Mouse (Mus musculus) CD4-positive, CD25-positive, alpha-beta regulatory T cell, adult 4 months (primary cell): Measurements from ENCODE around the gene Pacsin1. TPM values are rescaled to one million over a fixed set of nuclear protein-coding genes. Genes with fewer than 3 reads are reported as not detected.
"Not testable (repeated sequence)": the region's sequence is repeated elsewhere in the genome, so short reads cannot be mapped to it uniquely, and the experiment has no call there.

ENCODE experiments used
- ATAC-seq: one replicate; pipeline ENCODE4 v1.8.0; 2017
- polyA plus RNA-seq, 2 experiments: library from polyadenylated mRNA; unstranded; fragments of 100-300 nt; shearing (Covaris generic); gene quantifications; one replicate each; pipeline ENCODE4 v1.2.1; 2017

Gene Pacsin1
- polyA plus RNA-seq, 2 experiments from 2014 or later, result 36.5 to 37.2 TPM

DNA sequence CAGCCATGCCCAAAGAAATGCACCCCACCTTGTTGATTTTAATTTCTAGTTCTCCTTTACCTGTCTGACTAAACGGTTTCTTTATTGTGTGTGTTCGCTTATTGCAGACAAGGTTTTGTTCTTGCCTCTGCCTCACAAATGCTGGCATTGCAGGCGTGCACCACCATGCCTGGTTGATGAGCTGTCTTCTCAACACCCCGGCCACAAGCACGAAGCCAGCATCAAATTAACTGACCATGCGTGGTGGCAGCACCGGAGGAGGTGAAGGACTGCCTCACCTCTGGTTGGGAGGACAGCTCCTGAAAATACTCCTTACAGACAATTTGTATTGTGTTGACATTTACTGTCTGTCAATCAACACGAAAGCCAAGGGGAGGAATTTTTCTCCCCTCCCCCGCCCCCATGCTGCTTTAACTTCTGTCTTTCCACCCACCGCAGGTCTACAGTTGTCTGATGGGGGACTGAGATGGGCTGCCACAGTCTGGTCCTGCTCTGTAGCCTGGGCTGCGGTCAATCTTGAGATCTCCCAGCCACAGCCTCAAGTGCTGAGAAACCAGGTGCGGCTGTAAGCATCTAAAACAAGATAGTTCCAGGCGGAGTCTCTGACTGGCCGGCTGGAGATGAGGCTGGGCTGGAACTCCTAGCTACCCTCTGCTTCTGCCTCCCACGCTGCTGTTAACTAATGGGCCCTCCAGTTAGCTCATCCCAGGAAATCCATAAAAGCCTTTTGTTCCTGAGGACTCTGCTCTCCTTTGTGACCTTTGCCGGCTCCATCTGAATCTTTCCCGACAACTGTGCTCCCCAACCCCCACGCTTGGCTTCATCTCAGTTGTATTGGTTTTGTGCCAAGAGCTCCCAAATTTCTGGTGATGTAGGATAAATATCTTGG is 18.9 kb upstream of the Pacsin1 start, which contains the start of gene Rps10:
TSS of gene Rps10 (minus strand) at position 538 of the 889 bp plus-strand sequence.
- ATAC-seq, result no peak

DNA sequence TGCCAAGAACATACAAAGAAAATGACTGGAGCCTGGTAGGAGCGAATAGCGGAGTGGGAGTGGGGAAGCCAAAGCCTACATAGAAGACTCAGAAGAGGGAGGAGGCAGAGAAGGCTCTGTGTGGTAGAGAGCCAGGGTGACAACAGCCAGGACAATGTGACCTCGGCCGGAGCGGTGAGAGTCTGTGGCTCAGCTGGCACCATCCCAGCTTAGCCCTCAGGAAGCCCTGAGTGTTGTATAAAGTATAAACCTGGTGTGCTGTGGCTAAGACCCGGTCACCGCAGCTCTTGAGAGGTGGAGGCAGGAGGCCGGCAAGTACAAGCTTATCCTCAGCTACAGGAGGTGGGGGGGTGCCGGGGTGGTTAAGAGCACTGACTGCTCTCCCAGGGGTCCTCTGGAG is 18.0 kb upstream of the Pacsin1 start:
- ATAC-seq, result no peak

DNA sequence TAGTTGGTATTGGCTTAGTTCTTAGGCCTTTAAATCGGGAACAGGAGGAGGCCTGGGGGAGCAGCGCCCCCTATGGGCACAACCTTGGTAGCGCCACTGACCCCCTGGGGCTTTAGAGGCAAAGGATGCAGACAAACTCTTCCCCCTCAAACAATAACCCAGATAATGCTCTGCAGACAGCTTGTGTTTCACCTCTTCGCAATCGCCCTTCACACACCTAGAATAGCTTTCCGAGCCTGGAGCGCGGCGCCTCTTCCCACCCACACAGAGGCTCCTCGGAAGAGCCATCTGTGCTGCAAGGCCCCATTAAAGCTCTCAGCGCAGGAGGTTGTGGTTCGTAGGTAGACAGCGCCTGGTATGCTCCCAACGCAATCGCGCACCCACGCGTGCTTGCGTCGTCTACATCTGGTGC is 16.4 kb upstream of the Pacsin1 start:
- ATAC-seq, result no peak

DNA sequence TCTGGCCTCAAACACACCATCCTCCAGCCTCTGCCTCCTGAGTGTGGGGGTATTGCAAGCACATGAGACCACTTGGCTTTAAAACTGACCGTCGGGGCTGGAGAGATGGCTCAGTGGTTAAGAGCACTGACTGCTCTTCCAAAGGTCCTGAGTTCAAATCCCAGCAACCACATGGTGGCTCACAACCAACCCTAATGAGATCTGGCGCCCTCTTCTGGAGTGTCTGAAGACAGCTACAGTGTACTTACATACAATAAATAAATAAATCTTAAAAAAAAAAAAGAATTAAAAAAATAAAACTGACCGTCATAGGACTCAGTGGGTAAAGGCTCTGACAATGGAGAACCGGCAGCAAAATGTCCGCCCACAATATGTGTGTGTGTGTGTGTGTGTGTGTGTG is 15.5 kb upstream of the Pacsin1 start:
- ATAC-seq, result not testable (repeated sequence)

DNA sequence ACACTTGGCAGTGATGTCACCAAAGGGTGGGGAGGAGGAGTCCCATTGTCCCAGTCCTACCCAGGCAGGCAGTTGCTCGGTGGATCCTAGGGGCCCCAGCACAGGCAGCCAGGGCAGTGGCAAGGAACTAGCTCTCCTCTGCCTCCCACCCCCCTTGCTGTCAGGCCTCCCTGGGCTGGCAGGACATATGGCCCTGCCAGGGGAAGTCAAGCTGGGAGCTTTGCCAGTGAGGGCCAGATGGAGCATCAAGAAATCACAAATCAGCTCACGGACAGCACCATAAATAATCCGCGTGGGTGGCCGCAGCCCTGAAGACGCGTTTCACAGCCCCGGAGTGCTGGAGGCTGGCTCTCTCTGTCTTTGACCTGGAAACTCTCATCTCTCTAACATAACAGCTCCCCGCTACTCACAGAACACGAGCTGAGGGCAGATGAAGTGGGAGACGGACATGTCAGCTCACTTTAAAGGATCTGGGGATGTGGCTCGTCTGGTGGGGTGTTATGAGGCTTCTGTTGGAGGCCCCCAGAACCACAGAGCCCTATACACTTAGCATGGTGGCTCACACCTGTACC is 12.7 kb upstream of the Pacsin1 start:
- ATAC-seq, result no peak

DNA sequence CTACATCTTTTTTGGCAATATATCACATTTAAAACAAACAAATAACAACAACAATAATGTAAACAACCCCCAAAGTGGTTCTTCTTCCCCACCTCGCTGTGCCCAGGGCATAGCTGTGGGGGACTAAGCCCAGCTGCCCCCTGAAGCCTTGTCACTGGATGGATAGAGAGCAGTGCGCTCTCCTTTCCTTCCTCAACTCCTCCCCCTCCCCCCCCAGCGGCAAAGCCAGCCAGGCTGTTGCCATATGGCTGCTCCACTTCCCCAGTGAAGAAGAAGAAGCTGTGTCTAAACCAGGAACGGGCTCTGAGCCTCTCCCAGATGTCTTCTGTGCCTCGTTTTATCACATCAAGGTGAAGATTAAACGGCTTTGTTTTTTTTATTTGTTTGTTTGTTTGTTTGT is 12.2 kb upstream of the Pacsin1 start:
- ATAC-seq, result no peak

DNA sequence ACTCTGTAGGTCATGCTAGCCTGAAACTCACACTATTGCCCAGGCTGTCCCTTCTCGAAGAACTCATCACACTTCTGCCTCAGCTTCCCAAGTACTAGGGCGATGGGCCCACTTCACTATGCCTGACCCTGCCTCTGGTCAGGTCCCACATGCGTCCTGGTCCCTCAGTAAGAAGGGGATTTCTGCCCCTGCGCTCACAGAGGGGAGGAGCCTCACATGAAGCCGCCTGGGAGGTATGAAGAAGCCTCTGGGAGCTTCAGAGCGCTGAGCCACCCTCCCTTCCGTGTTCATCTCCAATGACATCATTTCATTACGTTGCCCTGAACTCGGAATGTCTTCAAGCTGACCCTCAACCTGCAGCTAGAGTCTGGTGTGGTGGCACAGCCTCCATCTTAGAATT is 11.6 kb upstream of the Pacsin1 start:
- no peak for ATAC-seq

DNA sequence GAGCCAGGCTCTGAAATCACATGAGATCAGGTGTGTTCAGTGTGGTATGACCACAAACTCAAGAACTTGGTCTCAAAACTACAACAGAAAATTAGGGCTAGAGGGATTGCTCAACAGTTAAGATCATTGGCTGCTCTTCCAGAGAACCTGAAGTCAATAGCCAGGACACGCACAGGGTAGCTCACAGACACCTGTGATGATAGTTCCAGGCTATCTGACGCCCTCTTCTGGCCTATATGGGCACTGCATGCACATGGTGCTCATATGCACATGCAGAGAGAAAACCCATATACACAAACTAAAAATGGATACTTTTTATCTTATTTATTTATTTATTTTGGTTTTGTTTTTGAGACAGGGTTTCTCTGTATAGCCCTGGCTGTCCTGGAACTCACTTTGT is 10.7 kb upstream of the Pacsin1 start:
- ATAC-seq, result no peak

DNA sequence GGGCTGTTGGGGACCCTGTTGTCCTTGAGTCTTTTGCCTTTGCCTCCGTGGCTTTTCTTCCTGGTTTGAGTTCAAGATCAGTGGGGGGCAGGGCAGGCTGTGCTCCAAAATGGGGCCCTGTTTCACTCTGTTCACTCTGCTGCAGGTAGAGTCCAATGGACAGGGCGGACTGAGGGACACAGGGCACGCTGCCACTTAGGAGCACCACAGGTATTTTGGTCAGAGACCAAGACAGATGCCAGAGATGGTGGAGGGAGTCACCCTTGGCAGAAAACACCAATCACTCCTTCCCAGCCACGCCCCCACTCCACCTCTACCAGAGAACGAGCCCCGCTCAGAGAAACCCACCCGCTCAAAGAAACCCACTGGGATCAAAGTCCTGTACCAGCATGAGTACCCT is 9.5 kb upstream of the Pacsin1 start:
- ATAC-seq, result no peak

DNA sequence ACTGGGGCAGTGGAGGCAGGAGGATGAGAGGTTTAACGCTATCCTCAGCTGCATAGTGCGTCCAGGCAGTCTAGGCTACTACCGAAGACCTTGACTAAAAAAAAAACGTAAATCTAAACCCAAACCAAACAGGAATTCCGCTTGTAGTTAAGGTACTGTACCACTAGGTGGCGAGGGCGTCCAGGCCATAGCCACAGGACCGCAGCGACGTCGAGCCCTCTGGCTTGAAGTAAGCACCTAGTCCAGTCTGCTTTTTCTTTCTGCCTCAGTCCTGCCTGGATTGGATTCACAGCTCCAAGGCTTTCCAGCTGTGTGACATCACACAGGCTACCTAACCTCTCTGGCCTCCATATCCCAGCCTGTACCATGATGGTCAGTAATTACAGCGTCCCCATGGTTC is 5.1 kb upstream of the Pacsin1 start:
- peak; percentile 71 for ATAC-seq

DNA sequence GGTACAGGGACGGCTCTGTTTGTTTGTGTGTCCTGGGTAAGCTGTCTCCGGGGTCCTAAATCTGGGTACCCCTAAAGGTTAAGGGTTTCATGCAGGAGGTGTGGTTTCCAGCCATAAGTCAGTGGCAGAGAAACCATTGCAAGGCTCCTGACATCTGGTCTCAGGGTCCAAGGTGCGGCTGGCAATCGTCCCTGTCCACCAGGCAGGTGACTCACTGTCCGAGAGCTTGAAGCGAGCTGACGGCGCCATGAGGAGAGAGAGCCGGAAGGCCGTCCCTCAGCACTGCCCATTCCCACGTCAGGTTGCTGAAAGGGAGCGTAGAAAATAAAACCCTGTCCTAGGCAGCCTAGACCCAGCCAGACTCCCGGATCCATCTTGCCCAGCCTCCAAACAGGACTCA is 4.7 kb upstream of the Pacsin1 start:
- no peak for ATAC-seq

DNA sequence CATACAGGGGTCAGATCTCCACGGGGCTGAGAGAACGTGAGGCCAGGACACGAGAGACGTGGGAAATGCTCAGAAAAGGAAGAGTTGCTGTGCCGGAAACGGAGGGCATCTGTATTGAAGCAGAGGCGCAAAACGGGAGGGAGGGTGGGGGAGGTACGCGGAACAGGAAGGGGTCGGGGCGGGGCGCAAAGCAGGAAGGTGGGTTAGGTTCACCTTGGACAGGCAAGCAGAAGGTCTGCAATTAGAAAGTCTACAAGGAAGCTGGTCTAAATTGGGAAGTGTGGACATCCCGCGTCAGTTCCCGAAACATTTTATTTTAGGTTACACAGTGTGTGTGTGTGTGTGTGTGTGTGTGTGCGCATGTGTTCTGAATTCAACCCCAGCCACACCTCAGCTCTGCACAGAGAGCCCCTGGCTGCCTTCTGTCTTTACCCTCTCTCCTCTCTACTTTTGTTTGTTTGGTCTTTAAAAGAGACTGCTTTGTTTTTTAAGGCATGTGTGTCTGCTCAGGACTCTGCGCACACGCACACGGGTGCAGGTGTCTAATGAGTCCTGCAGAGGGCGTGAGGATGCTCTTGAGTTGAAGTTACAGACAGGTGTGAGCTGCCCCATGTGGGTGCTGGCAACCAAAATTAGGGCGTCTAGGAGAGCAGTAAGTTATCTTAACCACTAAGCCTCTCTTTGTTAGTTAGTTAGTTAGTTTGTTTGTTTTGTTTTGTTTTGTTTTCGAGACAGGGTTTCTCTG is 3.1 kb upstream of the Pacsin1 start:
- ATAC-seq, result peak; percentile 37

DNA sequence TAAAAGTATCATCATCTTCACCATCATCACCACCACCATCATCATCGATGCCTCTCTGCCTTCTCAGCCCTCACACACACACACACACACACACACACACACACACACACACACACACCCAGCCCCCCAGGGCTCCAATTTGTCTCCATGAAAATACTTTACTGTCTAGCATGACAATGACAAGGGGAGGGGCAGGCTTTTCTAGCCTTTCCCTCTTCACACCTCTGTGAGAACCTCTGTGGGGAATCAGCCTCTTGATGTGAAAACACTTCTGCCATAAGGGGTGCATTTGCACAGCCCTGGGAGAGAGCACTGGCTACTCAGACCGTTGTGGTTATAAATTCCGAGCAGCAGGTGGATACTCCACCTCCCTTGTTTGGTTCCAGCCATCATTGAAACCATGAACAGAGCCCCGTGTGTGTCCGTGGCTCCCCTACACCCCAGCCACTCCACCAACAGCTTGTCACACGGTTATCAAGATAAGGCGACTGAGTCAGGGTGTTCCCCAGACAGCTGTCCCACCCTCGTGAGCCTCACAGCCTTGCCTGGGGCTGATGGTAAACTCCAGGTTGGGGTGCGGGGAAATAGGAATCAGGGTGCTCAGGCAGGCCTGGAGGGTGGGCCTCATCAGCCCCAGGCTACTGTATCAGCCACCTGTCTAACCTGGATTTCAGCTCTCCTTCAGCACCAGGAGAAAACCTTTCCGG is 1.9 kb upstream of the Pacsin1 start:
- no peak for ATAC-seq

DNA sequence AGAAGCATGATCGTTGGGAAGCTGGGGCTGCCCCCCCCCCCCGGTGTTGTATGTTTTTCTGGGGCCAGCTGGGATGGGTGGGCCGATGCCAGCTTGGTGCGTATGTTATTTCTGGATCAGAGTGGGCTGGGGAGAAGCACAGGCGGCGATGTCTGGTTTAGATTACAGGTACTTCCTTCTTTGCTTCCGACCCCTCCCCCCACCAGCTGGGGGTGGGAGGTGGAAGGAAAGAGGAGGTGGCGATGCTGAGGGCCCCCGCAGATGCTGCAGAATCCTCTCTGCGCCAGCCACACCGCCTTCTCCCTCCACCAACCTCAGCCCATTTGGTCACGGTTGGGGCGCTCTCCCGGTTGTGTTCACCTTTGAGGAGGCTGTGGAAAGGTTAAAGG is 696 bp downstream of the Pacsin1 start:
- peak; percentile 33 for ATAC-seq

DNA sequence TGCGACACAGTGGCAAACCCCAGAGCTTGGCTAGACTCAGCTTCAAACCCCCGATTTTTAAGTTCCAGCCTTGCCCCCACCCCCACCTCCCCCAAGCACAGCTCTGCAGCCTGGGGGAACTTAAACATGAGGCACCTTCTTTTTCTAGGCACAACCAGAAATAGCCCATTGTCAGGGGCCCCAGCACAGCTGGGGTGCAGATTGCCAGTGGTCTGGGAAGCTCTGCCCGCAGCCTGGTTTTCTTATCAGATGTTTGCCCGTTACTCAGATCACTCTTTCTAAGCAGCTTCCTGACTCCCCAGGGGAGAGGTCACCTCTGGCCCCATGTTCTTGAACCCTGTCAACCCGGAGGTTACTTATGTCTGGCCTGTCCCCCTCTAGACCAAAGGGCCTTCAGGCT is 1.1 kb downstream of the Pacsin1 start:
- ATAC-seq, result no peak

DNA sequence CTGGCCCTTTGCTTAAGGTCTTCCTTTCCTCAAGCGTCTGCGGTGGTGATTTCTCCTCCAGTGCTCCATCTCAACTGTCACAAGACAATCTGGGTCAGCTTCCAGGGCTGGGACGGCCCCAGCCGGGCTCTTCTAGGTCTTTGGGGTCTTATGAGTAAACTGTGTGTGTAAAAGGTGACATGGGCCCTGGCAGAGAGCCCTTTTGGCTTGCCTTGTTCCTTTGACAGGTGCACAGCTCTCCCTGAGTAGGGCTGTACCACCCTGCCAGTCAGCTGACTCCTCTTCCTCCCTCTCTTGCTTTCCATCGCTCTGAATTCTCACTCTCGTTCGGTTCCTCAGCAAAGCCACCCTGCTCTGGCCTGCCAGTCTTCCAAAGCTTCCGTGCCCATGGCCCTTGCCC is 1.8 kb downstream of the Pacsin1 start:
- no peak for ATAC-seq

DNA sequence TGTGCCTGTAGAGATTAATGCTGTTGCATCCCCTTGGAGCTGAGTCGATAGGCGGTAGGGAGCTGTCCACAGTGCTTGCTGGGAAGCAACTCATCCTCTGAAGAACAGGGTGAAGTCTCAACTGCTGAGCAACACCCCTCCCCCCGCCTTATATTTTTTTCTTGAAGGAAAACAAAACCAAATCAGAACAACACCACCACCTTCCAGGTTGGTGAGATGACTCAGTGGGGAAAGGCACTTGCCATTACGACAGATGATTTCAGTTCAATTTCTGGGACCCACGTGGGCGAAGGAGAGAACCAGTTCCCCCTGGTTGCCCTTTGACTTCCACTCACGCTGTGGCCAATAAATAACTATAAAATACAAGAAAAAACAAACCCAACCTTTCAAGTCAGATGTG is 3.5 kb downstream of the Pacsin1 start:
- peak; percentile 20 for ATAC-seq

DNA sequence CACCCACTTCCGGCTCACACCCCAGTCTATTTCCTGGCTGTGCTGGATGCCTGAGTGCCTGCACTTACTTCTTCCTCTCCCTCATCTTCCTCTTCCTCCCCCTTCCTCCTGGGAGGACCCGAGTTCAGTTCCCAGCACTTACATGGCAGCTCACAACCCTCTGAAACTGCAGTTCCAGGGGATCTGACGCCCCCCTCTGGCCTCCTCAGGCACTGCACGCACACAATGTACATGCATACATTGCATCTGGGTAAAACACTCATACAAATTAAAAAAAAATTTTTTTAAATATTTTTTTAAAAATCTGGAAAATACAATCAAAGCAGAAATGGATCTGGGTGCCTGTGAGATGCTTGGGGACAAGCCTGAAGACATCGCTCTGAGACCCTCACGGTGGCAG is 16.4 kb downstream of the Pacsin1 start:
- no peak for ATAC-seq

DNA sequence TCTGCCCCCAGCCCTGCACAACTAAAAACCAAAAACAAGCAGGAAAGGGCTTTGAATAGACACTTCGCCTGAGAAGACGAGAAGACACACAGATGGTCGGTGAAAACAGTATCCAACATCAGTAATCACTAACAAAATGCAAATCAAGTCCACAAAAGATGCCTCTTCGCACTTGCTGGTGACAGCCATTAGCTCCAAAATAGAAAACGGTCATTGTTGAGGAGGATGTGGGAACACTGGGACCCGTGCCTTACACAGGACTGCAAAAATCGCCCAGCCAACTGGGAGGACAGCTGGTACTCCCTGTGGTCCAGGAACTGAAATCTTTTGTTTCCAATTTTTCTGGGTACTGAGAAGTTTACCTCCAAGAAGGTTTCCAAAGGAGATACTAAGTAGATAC is 18.6 kb downstream of the Pacsin1 start:
- no peak for ATAC-seq

DNA sequence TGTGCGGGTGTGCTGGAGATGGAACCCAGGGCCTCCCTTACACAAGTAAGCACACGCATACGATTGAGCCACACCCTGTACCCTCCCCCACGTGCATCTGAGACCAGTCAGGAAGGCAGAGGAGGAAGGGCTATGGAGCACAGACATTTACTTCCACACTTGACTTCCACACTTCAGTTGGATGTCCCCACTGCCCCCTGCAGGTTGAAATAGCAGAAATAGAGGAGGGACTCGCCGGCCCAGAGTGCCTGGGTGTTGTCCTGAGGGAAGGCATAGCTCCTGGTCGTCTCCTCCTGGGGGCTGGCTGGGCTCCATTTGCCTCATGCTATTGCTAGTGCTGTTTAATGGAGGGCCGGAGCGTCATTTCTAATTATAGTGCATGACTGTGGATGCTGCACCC is 20.1 kb downstream of the Pacsin1 start:
- ATAC-seq, result no peak

DNA sequence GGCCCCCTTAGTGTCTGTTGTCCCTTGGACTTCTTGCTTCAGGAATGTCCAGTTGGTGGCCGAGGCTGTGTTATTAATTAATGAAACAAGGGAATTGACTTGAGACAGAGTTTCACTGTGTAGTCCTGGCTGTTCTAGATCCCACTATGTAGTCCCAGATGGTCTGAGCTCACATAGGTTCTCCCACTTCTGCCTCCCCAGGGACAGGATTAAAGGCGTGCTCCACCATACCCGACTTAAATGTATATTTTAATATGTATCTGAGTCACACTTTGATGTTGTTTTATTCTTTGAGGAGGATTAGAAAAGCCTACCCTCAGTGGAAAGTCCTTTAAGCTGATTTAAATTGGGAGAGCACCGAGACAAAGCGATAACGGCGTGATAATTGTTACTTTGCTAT is 21.0 kb downstream of the Pacsin1 start:
- ATAC-seq, result no peak

DNA sequence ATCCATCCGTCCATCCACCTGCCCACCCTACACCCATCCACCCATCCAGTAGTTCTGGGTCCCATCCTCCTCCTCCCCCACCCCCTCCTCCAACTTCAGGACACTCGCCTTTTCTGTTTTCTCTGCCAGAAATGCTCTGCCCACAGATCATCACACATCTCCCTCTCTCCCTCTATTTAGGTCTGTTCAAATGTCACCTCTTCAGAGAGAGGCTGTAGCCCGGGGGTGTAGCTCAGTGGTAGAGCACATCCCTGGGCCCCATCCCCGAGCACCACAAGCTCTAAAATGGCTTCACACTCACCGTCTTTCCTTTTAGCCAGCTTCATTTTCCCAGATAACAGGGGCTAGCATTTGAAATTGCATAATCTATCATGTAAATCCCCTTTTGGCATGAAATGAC is 22.4 kb downstream of the Pacsin1 start:
- ATAC-seq, result no peak
